Mouse (Mus musculus) embryo, embryonic 9.5 days (tissue): Measurements from ENCODE around the gene Rbfox3.

Experiments
- DNase-seq: peaks from one replicate; pipeline ENCODE4 v3.0.0-alpha.2; 2017; ENCODE audit errors: extremely low spot score

Gene Rbfox3

DNA sequence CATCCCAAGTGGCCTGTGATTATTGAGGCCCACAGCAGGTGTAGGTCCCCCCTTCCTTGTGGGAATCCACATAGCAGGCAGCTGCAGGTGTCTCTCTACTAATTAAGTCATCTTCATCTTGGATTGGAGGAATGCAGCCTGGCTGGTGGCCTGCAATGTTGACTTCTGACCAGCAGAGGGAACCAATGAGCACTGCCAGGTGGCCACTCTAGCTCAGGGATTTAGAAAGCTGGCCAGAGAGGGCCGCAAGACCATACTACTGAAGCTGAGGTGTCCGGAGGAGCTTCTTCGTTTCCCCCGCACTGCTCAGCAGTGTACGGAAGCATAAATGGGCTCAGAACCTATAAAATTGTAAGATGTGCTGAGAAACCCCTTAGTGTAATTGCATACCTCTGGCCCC is 403.5 kb downstream of the Rbfox3 start:
- DNase-seq, result peak; percentile 74

- no peak for DNase-seq
Observed at GRCm38 (mm10) chr11:118507095-118507494, 404.3 kb downstream of the Rbfox3 start.

GRCm38 (mm10) chr11:118504180-118504454 is 407.3 kb downstream of the Rbfox3 start:
- no peak for DNase-seq

DNA sequence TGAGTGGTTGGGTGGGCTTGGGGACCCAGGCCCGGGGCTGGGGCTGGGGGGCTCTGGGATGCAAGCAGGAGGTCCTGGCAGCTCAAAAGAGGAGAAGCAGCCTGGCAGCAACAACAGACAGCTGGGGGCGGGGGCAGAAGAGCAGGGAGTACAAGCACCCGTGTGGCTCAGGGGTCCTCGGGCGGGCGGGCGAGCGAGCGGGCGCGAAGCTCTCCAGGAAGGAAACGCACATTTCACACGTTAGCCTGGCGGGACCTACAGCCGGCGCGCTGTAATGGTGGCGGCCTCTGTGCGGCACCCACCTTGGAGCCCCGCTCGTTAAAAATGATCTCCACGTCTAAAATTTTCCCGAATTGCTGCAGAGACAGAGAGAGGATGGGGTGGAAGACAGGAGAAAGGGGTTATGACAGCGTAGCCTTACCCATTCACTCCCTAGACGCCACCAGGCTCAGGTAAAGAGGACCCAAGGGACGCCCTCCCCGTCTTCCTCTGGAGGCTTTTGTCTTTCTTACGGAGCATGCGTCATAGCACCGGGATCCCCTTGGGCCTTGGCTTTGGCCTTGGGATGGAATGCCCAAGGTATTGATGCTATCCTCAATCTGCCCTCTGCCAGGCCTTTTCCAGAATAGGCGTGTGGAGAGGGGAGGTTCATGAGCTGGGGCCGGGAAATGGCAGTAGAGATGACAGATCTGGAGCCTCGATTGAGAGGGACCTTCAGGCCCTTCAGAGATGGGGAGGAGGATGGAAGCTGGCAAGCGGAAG is 407.8 kb downstream of the Rbfox3 start:
- no peak for DNase-seq

GRCm38 (mm10) chr11:118502990-118503389 is 408.4 kb downstream of the Rbfox3 start:
- DNase-seq, result no peak

DNA sequence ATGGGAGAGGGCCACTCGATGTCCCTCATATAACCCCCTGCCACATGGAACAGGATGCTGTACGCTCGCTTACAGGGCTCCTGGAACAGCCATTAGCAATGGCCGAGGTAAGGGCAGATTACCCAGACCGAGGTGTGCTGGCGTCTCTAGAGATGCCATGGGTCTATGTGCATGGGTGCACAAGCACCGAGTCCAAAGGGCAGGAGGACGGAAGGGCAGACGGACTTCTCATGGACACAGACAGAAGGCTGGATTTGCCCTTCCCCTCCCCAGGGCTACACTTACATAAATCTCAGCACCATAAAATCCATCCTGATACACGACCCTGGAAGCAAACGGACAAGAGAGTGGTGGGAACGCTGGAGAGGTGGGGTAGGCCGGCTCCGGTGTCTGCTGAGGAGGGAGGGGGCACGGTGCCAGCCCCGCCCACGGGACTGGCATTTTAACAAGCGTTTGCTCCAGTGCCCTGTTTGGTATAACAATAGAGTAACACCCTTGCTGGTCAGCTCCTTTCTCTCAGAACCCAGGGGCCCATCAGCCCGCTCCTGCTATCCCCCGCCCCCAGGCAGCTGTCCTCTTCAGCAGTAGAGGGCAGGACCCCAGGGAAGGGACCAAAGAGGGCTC is 415.2 kb downstream of the Rbfox3 start:
- DNase-seq, result no peak

- no peak for DNase-seq
Observed at GRCm38 (mm10) chr11:118495065-118495464, 416.3 kb downstream of the Rbfox3 start.

- no peak for DNase-seq
Observed at GRCm38 (mm10) chr11:118494001-118494737, 417.2 kb downstream of the Rbfox3 start.

DNA sequence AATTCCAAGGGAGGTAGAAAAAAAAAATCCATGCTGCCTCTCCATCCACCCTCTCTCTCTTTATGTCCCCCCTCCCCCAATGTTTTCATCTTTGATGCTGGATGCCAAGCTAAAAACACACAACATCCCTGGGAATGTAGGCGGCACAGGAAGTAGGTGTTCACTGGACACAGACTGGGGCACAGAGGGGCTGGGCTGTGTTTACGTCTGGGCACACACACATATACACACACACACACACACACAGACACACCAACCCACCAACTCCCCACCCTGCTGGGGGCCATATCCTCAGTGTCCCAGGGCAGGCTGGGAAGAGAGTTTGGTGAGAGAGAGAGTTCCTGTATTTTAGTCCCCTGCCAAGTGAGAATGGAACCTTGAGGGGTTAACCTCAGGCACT is 417.9 kb downstream of the Rbfox3 start:
- no peak for DNase-seq

DNA sequence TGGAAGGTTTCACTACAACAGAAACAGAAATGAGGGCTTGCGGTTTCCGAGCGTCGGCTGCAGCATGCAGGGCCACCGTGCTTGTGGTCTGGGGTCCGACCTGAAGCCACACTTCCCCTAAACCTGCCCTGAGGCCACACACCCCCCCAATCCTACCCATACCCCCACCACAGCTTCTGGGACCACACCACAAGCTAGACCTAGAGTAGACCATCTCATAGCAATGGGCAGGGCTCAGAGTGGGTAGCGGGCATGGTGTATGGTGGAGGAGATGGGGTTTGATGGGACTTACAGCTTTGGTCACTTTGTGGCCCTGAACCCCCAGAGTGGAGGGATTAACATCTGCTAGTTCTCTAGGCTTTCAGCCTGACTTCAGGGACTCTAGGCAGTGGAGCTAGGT is 420.2 kb downstream of the Rbfox3 start:
- no peak for DNase-seq

DNA sequence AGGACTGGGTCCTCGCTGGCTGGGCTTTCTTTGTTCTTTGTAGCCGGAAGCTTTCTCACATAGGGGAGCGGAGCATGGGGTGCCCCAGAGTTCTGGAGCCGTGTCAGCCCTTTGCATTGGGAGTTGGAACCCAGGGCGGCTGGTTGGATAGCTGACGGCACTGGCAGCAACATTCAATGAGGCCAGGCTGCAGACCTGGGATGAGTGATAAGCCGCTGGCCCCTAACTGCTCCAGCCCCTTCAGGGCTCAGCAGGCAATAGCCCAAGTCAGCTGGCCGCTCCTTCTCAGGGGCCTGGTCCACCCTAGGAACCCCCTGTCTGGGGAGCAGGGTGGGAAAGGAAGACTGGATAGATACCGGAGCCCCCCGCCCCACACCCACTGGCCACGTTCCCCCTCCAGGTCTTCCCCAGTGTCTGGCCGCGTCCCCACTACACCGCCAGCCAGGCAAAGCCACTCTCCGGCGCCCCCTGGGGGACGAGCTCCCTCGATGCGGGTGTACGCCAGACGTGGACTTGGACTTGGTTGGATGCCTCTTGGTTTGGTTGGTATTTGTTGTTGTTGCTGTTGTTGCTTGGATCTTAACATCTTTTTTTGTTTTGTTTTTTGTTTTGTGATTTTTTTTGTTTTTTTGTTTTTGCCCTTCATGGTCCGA is 420.7 kb downstream of the Rbfox3 start:
- DNase-seq, result peak; percentile 81

DNA sequence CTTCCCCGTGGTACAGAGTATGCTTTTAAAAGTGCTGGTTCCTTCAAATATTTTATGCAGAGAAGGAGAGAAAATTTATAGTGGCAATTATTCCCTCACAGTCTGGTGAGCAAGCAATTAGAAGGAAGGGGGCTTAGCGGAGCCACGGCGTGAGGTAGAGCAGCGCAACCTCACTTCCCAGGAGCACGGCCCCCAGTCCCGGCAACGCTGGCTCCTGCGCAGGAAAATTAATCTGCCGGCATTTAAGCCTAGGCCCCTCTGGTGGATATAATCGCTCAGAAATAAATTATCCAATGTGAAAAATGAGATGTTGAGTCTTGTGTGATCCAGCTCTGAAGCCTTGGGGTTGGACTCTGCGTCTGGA is 422.5 kb downstream of the Rbfox3 start:
- DNase-seq, result no peak

GRCm38 (mm10) chr11:118488191-118488906 is 423.0 kb downstream of the Rbfox3 start:
- DNase-seq, result no peak

DNA sequence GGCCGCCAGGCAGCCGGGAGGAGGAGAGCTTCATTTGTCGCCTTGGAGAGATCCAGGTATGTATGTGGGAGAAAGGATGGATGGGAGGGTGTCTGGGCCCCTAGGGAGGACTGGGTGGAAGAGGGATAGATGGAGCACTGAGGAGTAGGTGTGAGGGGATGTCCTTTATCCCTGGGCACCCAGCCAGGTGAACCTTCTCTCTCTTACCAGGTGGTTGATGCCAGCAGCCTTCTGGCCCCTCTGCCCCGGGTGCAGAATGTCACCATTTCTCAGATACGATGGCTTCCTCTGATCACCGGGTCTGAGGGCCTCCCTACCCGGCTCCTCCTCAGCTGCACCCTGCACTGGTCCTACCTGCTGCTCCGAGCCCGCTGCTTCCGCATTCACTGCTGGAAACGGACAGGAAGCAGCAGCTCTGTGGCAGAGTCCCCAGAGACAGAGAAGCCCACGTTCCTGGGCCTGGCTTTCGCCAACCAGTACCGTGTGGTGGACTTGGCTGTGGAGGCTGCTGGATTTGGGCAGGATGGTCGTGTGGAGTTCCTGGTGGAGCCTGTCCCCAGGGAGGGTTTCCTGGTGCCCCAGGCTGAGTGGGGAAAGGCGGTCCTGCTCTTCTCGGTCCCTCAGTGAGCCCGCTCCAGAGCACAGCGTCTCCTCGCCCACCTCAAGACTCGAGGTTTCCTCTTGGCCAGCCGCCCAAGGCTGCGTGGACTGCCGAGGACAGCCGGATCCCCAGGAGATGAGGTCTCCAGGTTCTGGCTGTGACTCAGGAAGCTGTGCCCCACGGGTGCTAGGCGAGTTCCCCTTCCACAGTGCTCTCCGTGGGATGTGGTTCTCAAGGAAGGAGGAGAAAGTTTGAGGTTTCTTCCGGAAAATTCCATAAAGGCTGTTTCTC is 424.3 kb downstream of the Rbfox3 start:
- no peak for DNase-seq

DNA sequence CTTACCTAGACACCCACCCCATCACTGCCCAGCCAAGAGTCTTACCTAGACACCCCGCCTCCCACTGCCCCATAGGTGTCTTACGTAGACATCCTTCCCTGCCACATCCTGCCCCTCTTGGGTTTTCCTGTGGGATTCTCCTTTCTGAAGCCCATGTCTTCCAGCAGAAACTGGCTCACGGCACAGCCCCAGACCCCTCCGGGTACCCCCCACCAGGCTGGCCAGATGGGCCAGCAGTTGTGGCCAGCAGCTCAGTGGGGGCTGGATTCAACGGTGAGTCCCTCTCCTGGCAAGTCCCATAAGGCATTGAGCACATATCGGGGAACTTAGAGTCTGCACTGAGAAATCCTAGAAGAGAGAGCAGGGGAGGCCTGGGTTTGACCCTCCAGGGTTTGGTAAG is 425.1 kb downstream of the Rbfox3 start:
- DNase-seq, result no peak

DNA sequence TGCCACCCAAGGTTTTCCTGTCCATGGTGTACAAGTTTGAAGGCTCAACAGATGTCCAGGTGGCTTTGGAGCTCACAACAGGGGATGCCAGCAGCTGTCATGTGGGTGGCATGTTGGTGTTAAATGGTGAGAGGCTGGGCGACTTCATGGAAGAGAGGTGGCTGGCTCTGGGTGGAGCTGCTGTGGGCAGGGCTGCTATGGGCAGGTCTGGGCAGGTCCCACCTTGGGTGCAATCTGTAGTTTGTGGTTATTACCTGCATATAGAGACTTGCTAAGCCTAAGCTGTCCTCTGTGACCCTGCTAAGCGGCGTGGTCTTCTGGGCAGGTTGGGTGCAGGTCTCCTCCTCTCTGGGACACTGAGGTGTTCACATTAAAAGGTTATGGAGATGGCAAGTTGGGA is 425.6 kb downstream of the Rbfox3 start:
- DNase-seq, result no peak

GRCm38 (mm10) chr11:118485338-118485737 is 426.1 kb downstream of the Rbfox3 start:
- no peak for DNase-seq

DNA sequence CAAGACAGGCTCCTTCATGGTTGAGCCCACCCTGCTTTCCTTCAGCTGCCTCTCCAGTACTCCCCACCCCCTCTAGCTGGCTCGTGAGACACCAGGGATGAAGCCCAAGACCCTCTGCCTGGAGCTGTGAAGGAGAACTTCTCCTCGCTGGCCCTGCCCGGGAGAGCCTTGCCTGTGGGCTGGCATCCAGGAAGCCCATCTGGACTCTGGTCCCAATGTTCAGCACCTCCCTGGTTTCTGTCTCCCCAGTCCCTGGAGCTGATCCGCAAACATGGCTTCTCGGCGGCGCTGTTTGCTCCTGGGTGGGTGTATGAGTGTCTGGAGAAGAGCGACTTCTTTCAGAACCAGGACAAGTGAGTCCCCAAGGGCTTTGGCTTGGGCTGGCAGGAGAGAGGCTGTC is 427.2 kb downstream of the Rbfox3 start:
- DNase-seq, result no peak

DNA sequence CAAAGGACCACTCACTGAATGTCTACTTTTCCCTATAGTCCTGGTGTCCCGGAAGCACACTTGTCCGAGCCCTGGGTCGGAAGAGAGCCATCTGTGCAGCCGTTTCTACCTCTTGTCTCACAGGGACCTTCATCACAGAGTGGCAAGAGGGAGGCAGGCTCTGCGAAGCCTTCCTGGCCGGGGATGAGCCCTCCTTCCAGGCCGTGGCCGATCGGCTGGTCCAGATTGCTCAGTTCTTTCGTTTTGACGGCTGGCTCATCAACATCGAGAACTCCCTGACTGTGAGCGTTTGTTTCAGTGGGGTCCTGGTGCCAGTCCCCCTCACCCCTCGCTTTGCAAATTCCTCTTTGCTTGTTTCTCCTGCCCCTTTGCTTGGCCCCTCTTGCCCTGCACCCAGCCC is 429.6 kb downstream of the Rbfox3 start:
- DNase-seq, result no peak

DNA sequence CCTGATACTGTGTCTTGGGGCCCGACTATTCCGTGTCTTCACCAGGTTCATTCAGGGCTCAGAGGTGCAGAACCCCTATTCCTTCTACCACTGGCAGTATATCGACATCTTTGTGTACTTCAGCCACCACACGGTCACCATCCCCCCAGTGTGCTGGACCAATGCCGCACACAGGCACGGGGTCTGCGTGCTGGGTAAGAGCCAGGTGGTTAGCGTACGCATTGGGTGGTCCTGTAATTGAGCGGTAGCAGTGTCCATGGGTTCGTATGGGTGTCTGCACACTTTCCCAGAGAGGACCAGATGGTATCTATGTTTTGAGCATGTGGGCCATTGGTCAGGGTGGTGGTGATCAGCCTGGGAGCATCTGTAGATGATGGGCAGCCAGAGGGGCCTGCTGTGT is 430.2 kb downstream of the Rbfox3 start:
- DNase-seq, result no peak

DNA sequence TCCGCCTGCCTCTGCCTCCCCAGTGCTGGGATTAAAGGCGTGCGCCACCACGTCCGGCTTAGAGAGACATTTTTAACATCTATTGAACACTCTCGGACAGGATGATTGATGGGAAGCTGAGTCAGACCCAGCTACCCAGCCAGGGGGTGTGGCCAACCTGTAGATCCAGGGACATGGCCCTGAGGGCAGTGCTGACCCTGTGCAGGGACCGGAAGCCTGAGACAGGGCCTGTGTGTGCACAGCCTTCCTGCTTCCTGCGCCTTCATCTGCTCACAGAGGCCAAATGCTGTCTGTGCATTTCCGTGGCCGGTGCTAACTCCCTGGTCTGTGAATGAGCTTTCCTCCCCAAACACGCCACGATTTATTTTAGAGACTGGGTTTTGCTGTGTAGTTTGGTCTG is 431.6 kb downstream of the Rbfox3 start:
- DNase-seq, result no peak
